Mouse (Mus musculus): ENCODE data around the gene Mrpl23. TPM values are rescaled to one million over a fixed set of nuclear protein-coding genes. Genes with fewer than 3 reads are reported as not detected.

Gene Mrpl23
- total RNA-seq (2015; ENCODE audit: low replicate concordance) = 9.6 TPM in 1 of 2 replicates, not detected in the other
- total RNA-seq (2017; ENCODE audit: low replicate concordance) = 0.13 TPM in 1 of 2 replicates, not detected in the other

- no peak; the same call in 1 of the 2 replicates for ATAC-seq (replicated peaks; ENCODE audit: low FRiP score, poor library complexity, severe bottlenecking)
These were observed at the start of gene Mrpl23 for GRCm38 (mm10) chr7:142532671-142533058. Gene Mrpl23 (plus strand): TSS chr7:142532686.

- no peak for ATAC-seq (replicated peaks; ENCODE audit: low FRiP score, poor library complexity, severe bottlenecking)
These were observed 49.4 kb upstream of the Mrpl23 start for GRCm38 (mm10) chr7:142483136-142483535.

- no peak for ATAC-seq (replicated peaks; ENCODE audit: low FRiP score, poor library complexity, severe bottlenecking)
These were observed 47.7 kb upstream of the Mrpl23 start for GRCm38 (mm10) chr7:142484780-142485179.

GRCm38 (mm10) chr7:142486751-142487162, 45.7 kb upstream of the Mrpl23 start:
- ATAC-seq (replicated peaks; ENCODE audit: low FRiP score, poor library complexity, severe bottlenecking) = no peak

GRCm38 (mm10) chr7:142487341-142487859, 45.1 kb upstream of the Mrpl23 start:
- ATAC-seq (replicated peaks; ENCODE audit: low FRiP score, poor library complexity, severe bottlenecking) = no peak

GRCm38 (mm10) chr7:142488053-142488452, 44.4 kb upstream of the Mrpl23 start:
- no peak for ATAC-seq (replicated peaks; ENCODE audit: low FRiP score, poor library complexity, severe bottlenecking)

GRCm38 (mm10) chr7:142493535-142493934, 39.0 kb upstream of the Mrpl23 start:
- no peak for ATAC-seq (replicated peaks; ENCODE audit: low FRiP score, poor library complexity, severe bottlenecking)

- no peak for ATAC-seq (replicated peaks; ENCODE audit: low FRiP score, poor library complexity, severe bottlenecking)
These were observed 36.3 kb upstream of the Mrpl23 start for GRCm38 (mm10) chr7:142496158-142496557.

- no peak for ATAC-seq (replicated peaks; ENCODE audit: low FRiP score, poor library complexity, severe bottlenecking)
These were observed 35.7 kb upstream of the Mrpl23 start for GRCm38 (mm10) chr7:142496800-142497199.

- no peak for ATAC-seq (replicated peaks; ENCODE audit: low FRiP score, poor library complexity, severe bottlenecking)
These were observed 34.7 kb upstream of the Mrpl23 start for GRCm38 (mm10) chr7:142497775-142498174.

- ATAC-seq (replicated peaks; ENCODE audit: low FRiP score, poor library complexity, severe bottlenecking) = no peak
These were observed 33.9 kb upstream of the Mrpl23 start, which contains the start of gene Tnnt3 for GRCm38 (mm10) chr7:142498575-142498974. Gene Tnnt3 (plus strand): TSS chr7:142498836.

GRCm38 (mm10) chr7:142499010-142499721, 33.3 kb upstream of the Mrpl23 start:
- ATAC-seq (replicated peaks; ENCODE audit: low FRiP score, poor library complexity, severe bottlenecking) = no peak

GRCm38 (mm10) chr7:142500032-142500431, 32.5 kb upstream of the Mrpl23 start:
- no peak for ATAC-seq (replicated peaks; ENCODE audit: low FRiP score, poor library complexity, severe bottlenecking)

GRCm38 (mm10) chr7:142503206-142503605, 29.3 kb upstream of the Mrpl23 start:
- no peak for ATAC-seq (replicated peaks; ENCODE audit: low FRiP score, poor library complexity, severe bottlenecking)

GRCm38 (mm10) chr7:142505942-142506341, 26.5 kb upstream of the Mrpl23 start:
- no peak for ATAC-seq (replicated peaks; ENCODE audit: low FRiP score, poor library complexity, severe bottlenecking)

- ATAC-seq (replicated peaks; ENCODE audit: low FRiP score, poor library complexity, severe bottlenecking) = no peak
These were observed 26.0 kb upstream of the Mrpl23 start for GRCm38 (mm10) chr7:142506501-142506900.

- no peak for ATAC-seq (replicated peaks; ENCODE audit: low FRiP score, poor library complexity, severe bottlenecking)
These were observed 25.0 kb upstream of the Mrpl23 start for GRCm38 (mm10) chr7:142507453-142507852.

- no peak for ATAC-seq (replicated peaks; ENCODE audit: low FRiP score, poor library complexity, severe bottlenecking)
These were observed 23.0 kb upstream of the Mrpl23 start for GRCm38 (mm10) chr7:142509518-142509917.

GRCm38 (mm10) chr7:142510021-142510777, 22.3 kb upstream of the Mrpl23 start:
- ATAC-seq (replicated peaks; ENCODE audit: low FRiP score, poor library complexity, severe bottlenecking) = no peak

- ATAC-seq (replicated peaks; ENCODE audit: low FRiP score, poor library complexity, severe bottlenecking) = no peak
These were observed 18.4 kb upstream of the Mrpl23 start for GRCm38 (mm10) chr7:142514048-142514447.

All from erythroid progenitor cell, adult 5-6 weeks (primary cell).